Mouse (Mus musculus): Measurements from ENCODE around the gene Ssr2. TPM values are rescaled to one million over a fixed set of nuclear protein-coding genes. Genes with fewer than 3 reads are reported as not detected.

Ssr2 gene
- polyA plus RNA-seq, 2 experiments from 2014 or later: 163 to 193 TPM

GRCm38 (mm10) chr3:88542486-88542885 is 33.2 kb upstream of the Ssr2 start:
- ATAC-seq: no peak

- ATAC-seq: no peak
Observed at GRCm38 (mm10) chr3:88543174-88543573, 32.5 kb upstream of the Ssr2 start.

- peak; percentile 46 for ATAC-seq
Observed at GRCm38 (mm10) chr3:88543651-88544410, 31.8 kb upstream of the Ssr2 start.

- no peak for ATAC-seq
Observed at GRCm38 (mm10) chr3:88544514-88544913, 31.2 kb upstream of the Ssr2 start.

GRCm38 (mm10) chr3:88544955-88545591 is 30.6 kb upstream of the Ssr2 start:
- no peak for ATAC-seq

- no peak for ATAC-seq
Observed at GRCm38 (mm10) chr3:88546674-88547418, 28.8 kb upstream of the Ssr2 start.

GRCm38 (mm10) chr3:88548180-88548917 is 27.3 kb upstream of the Ssr2 start, which contains the start of gene Rab25:
Gene Rab25 (minus strand): TSS chr3:88548300.
- no peak for ATAC-seq

- no peak for ATAC-seq
Observed at GRCm38 (mm10) chr3:88551586-88551985, 24.1 kb upstream of the Ssr2 start.

GRCm38 (mm10) chr3:88552082-88552645 is 23.5 kb upstream of the Ssr2 start:
- no peak for ATAC-seq

- ATAC-seq: peak; percentile 82
Observed at GRCm38 (mm10) chr3:88552676-88553524, 22.8 kb upstream of the Ssr2 start, which contains the start of gene Lamtor2. Gene Lamtor2 (minus strand): TSS chr3:88553074.

GRCm38 (mm10) chr3:88553525-88553879 is 22.2 kb upstream of the Ssr2 start, which contains the start of gene Ubqln4:
Gene Ubqln4 (plus strand): TSS chr3:88553758.
- peak; percentile 70 for ATAC-seq

- ATAC-seq: no peak
Observed at GRCm38 (mm10) chr3:88553880-88554586, 21.6 kb upstream of the Ssr2 start.

GRCm38 (mm10) chr3:88555069-88555605 is 20.5 kb upstream of the Ssr2 start:
- no peak for ATAC-seq

GRCm38 (mm10) chr3:88555731-88556130 is 19.9 kb upstream of the Ssr2 start:
- ATAC-seq: no peak

- no peak for ATAC-seq
Observed at GRCm38 (mm10) chr3:88556616-88557015, 19.1 kb upstream of the Ssr2 start.

- ATAC-seq: no peak
Observed at GRCm38 (mm10) chr3:88559596-88559995, 16.1 kb upstream of the Ssr2 start.

GRCm38 (mm10) chr3:88561989-88562388 is 13.7 kb upstream of the Ssr2 start:
- no peak for ATAC-seq

- no peak for ATAC-seq
Observed at GRCm38 (mm10) chr3:88563442-88563841, 12.2 kb upstream of the Ssr2 start.

GRCm38 (mm10) chr3:88563966-88564365 is 11.7 kb upstream of the Ssr2 start:
- no peak for ATAC-seq

GRCm38 (mm10) chr3:88566116-88566515 is 9.6 kb upstream of the Ssr2 start:
- no peak for ATAC-seq
